Mouse (Mus musculus): ENCODE measurements around the gene Ctnnal1. TPM values are rescaled to one million over a fixed set of nuclear protein-coding genes. Genes with fewer than 3 reads are reported as not detected.

The Ctnnal1 gene
- polyA plus RNA-seq, 1 experiment, result 14.4 TPM

- Histone ChIP-seq H3K27ac (ENCODE audit: insufficient read depth, low read depth, low read length) (no peak overlapping the region), H3K4me1 (ENCODE audit: control insufficient read depth, insufficient read depth, low read length) (no peaks in the 10 kb centered on the region), H3K27me3 (replicated peaks; ENCODE audit: control insufficient read depth, insufficient read depth, low read length) (no peaks in the 10 kb centered on the region), H3K4me3 (ENCODE audit: insufficient read depth, low read depth, low read length) (no peak overlapping the region), H3K36me3 (ENCODE audit: control insufficient read depth, insufficient read depth, low read length) (no peaks in the 10 kb centered on the region; the same call in 1 of the 2 replicates)
- 81% methylated on average over 4 of the region's 4 CpGs for WGBS
- no peak for DNase-seq
- TF ChIP-seq POLR2A (IDR thresholded peaks at IDR 0.05; ENCODE audit: low read depth, low read length) (no peak), CTCF (conservative IDR thresholded peaks at IDR 0.05; ENCODE audit: insufficient read depth, insufficient read length, low read depth, low read length) (no peak)
Observed at GRCm38 (mm10) chr4:56812096-56812495, 52.9 kb downstream of the Ctnnal1 start.

- 83% methylated on average over 3 of the region's 3 CpGs for WGBS
- TF ChIP-seq POLR2A (IDR thresholded peaks at IDR 0.05; ENCODE audit: low read depth, low read length) (no peak), CTCF (conservative IDR thresholded peaks at IDR 0.05; ENCODE audit: insufficient read depth, insufficient read length, low read depth, low read length) (no peak)
- DNase-seq, result no peak
- Histone ChIP-seq H3K27ac (ENCODE audit: insufficient read depth, low read depth, low read length) (no peak overlapping the region), H3K27me3 (replicated peaks; ENCODE audit: control insufficient read depth, insufficient read depth, low read length) (no peaks in the 10 kb centered on the region), H3K4me3 (ENCODE audit: insufficient read depth, low read depth, low read length) (no peak overlapping the region), H3K36me3 (ENCODE audit: control insufficient read depth, insufficient read depth, low read length) (no peaks in the 10 kb centered on the region; the same call in 1 of the 2 replicates), H3K4me1 (ENCODE audit: control insufficient read depth, insufficient read depth, low read length) (no peaks in the 10 kb centered on the region)
Observed at GRCm38 (mm10) chr4:56811642-56812041, 53.3 kb downstream of the Ctnnal1 start.

- no peaks in the 10 kb centered on the region; the same call in 1 of the 2 replicates for H3K36me3 ChIP-seq (ENCODE audit: control insufficient read depth, insufficient read depth, low read length)
- no peak overlapping the region for H3K27ac ChIP-seq (ENCODE audit: insufficient read depth, low read depth, low read length)
- H3K4me3 ChIP-seq (ENCODE audit: insufficient read depth, low read depth, low read length), result no peak overlapping the region
- TF ChIP-seq CTCF (conservative IDR thresholded peaks at IDR 0.05; ENCODE audit: insufficient read depth, insufficient read length, low read depth, low read length) (no peak), POLR2A (IDR thresholded peaks at IDR 0.05; ENCODE audit: low read depth, low read length) (no peak)
- 84% methylated on average over 4 of the region's 4 CpGs for WGBS
- DNase-seq, result no peak
- H3K27me3 ChIP-seq (replicated peaks; ENCODE audit: control insufficient read depth, insufficient read depth, low read length), result no peaks in the 10 kb centered on the region
- no peaks in the 10 kb centered on the region for H3K4me1 ChIP-seq (ENCODE audit: control insufficient read depth, insufficient read depth, low read length)
Observed at GRCm38 (mm10) chr4:56809050-56809449, 55.9 kb downstream of the Ctnnal1 start.

- WGBS, result 1% methylated on average over 25 of the region's 25 CpGs
- TF ChIP-seq POLR2A (IDR thresholded peaks at IDR 0.05; ENCODE audit: low read depth, low read length) (no peak), CTCF (conservative IDR thresholded peaks at IDR 0.05; ENCODE audit: insufficient read depth, insufficient read length, low read depth, low read length) (no peak)
- Histone ChIP-seq H3K27ac (ENCODE audit: insufficient read depth, low read depth, low read length) (no peak overlapping the region), H3K4me1 (ENCODE audit: control insufficient read depth, insufficient read depth, low read length) (no peaks in the 10 kb centered on the region; the same call in 1 of the 2 replicates), H3K4me3 (ENCODE audit: insufficient read depth, low read depth, low read length) (peak overlapping the region; percentile 91), H3K27me3 (replicated peaks; ENCODE audit: control insufficient read depth, insufficient read depth, low read length) (no peaks in the 10 kb centered on the region), H3K36me3 (ENCODE audit: control insufficient read depth, insufficient read depth, low read length) (no peaks in the 10 kb centered on the region; the same call in 1 of the 2 replicates)
- DNase-seq, result no peak
Observed at GRCm38 (mm10) chr4:56802669-56803150, 62.3 kb downstream of the Ctnnal1 start.

GRCm38 (mm10) chr4:56801907-56802668, 62.9 kb downstream of the Ctnnal1 start, which contains the start of the genes Elp1 and Fam206a:
Gene Elp1, minus strand, starts transcription at chr4:56802331.
Gene Fam206a, plus strand, starts transcription at chr4:56802345.
- H3K36me3 ChIP-seq (ENCODE audit: control insufficient read depth, insufficient read depth, low read length), result no peaks in the 10 kb centered on the region; the same call in none of the 2 replicates
- H3K4me1 ChIP-seq (ENCODE audit: control insufficient read depth, insufficient read depth, low read length), result no peaks in the 10 kb centered on the region; the same call in 1 of the 2 replicates
- under 1% methylated on average over 72 of the region's 72 CpGs for WGBS
- TF ChIP-seq POLR2A (IDR thresholded peaks at IDR 0.05; ENCODE audit: low read depth, low read length) (peak; percentile 73), CTCF (conservative IDR thresholded peaks at IDR 0.05; ENCODE audit: insufficient read depth, insufficient read length, low read depth, low read length) (no peak)
- H3K27ac ChIP-seq (ENCODE audit: insufficient read depth, low read depth, low read length), result peak within 1 kb of the TSS; percentile 77
- peak within 1 kb of the TSS; percentile 91 for H3K4me3 ChIP-seq (ENCODE audit: insufficient read depth, low read depth, low read length)
- H3K27me3 ChIP-seq (replicated peaks; ENCODE audit: control insufficient read depth, insufficient read depth, low read length), result no peaks in the 10 kb centered on the region
- peak; percentile 96 for DNase-seq

GRCm38 (mm10) chr4:56791373-56791772, 73.6 kb downstream of the Ctnnal1 start:
- peak; percentile 22 for DNase-seq
- no peak overlapping the region for H3K27ac ChIP-seq (ENCODE audit: insufficient read depth, low read depth, low read length)
- peak; percentile 45; the same call in 1 of the 2 replicates for TF ChIP-seq CTCF (conservative IDR thresholded peaks at IDR 0.05; ENCODE audit: insufficient read depth, insufficient read length, low read depth, low read length)
- no peak for TF ChIP-seq POLR2A (IDR thresholded peaks at IDR 0.05; ENCODE audit: low read depth, low read length)
- H3K27me3 ChIP-seq (replicated peaks; ENCODE audit: control insufficient read depth, insufficient read depth, low read length), result no peaks in the 10 kb centered on the region
- 38% methylated on average over 1 of the region's 1 CpGs for WGBS
- H3K4me3 ChIP-seq (ENCODE audit: insufficient read depth, low read depth, low read length), result no peak overlapping the region
- no peaks in the 10 kb centered on the region for H3K4me1 ChIP-seq (ENCODE audit: control insufficient read depth, insufficient read depth, low read length)
- H3K36me3 ChIP-seq (ENCODE audit: control insufficient read depth, insufficient read depth, low read length), result peaks cover 3% of the 10 kb centered on the region

- no peak for DNase-seq
- no peaks in the 10 kb centered on the region for H3K4me1 ChIP-seq (ENCODE audit: control insufficient read depth, insufficient read depth, low read length)
- H3K27me3 ChIP-seq (replicated peaks; ENCODE audit: control insufficient read depth, insufficient read depth, low read length), result no peaks in the 10 kb centered on the region
- H3K27ac ChIP-seq (ENCODE audit: insufficient read depth, low read depth, low read length), result no peak overlapping the region
- no peak overlapping the region for H3K4me3 ChIP-seq (ENCODE audit: insufficient read depth, low read depth, low read length)
- peaks cover 6% of the 10 kb centered on the region for H3K36me3 ChIP-seq (ENCODE audit: control insufficient read depth, insufficient read depth, low read length)
- TF ChIP-seq POLR2A (IDR thresholded peaks at IDR 0.05; ENCODE audit: low read depth, low read length) (no peak), CTCF (conservative IDR thresholded peaks at IDR 0.05; ENCODE audit: insufficient read depth, insufficient read length, low read depth, low read length) (no peak)
- WGBS, result 77% methylated on average over 1 of the region's 1 CpGs
Observed at GRCm38 (mm10) chr4:56771065-56771464, 93.9 kb downstream of the Ctnnal1 start.
